Mouse (Mus musculus): Measurements from ENCODE around the gene Mms19.
"Not testable (repeated sequence)": the region's sequence is repeated elsewhere in the genome, so short reads cannot be mapped to it uniquely, and the experiment has no call there.

The Mms19 gene

GRCm38 (mm10) chr19:41934124-41934523 lies 46.8 kb downstream of the Mms19 start:
- no peak for DNase-seq (ENCODE audit: low read depth, low spot score)

DNA sequence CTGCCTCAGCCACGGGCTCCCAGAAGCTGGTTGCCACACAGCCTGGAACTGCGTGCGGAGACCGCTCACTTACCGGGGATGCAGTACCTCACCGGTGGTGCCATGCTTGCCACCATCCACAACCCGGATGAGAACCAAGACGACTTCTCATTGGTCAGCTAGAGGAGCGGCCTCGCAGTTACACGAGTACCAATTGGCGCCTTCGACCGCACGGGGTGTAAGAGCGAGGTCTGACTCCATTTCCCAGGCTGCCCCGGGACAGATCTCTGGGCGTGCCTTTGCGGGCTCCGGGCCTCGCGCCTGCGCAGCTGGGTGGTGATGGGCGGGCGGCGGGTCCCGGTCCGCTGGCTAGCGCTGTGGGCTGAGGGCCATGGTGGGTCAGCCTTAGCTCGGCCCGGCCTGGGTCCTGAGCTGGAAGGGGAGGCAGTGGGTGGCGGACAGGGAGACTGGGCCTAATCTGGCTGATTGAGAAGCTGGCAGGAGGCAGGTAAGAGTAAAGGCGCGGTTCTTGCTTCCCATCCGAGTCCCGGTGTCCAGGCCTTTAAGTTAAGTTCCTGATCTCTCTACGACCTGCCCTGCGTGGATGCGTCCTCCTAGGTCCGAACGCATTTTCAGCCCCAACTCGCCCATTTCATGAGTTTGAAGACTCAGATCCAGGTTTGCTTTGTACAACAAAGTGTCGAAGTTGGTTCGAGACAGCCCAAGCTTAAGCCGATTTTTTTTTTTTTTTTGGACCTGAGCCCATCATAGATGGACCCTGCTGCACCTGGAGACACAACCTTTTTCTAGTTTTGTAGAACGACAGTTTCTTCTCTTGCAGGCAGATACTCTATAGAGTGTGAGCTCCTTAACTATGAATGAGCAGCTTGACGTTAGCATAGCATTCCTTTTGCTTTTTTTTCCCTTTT lies 47.5 kb downstream of the Mms19 start, which contains the start of the genes Exosc1 and Zdhhc16:
Gene Exosc1, minus strand, starts transcription at position 245 of the 908 bp plus-strand sequence.
Gene Zdhhc16, plus strand, starts transcription at position 302 of the 908 bp plus-strand sequence.
- peak; percentile 98 for DNase-seq (ENCODE audit: low read depth, low spot score)

- DNase-seq (ENCODE audit: low read depth, low spot score) = peak; percentile 80
Observed at GRCm38 (mm10) chr19:41932686-41933085, 48.3 kb downstream of the Mms19 start.

GRCm38 (mm10) chr19:41920412-41921067 lies 60.4 kb downstream of the Mms19 start:
- DNase-seq (ENCODE audit: low read depth, low spot score) = no peak

DNA sequence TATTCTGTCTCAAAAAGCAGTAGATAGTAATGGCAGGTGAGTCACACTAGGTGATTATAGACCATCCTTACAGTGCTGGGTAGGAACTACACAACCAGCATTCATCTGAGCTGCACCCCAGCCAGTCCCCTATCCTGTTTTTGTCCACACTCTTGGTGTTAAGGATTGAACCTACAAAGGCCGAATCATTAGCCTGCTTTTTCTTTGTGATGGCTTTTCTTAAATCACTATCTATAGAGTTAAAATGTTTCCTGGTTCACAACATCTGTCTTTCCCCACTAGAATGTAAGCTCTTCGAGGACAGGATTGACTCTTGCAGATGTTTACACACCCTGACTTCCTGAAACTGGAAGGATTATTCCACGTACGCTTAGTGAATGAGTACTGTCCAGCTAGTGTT lies 61.5 kb downstream of the Mms19 start:
- no peak for DNase-seq (ENCODE audit: low read depth, low spot score)

DNA sequence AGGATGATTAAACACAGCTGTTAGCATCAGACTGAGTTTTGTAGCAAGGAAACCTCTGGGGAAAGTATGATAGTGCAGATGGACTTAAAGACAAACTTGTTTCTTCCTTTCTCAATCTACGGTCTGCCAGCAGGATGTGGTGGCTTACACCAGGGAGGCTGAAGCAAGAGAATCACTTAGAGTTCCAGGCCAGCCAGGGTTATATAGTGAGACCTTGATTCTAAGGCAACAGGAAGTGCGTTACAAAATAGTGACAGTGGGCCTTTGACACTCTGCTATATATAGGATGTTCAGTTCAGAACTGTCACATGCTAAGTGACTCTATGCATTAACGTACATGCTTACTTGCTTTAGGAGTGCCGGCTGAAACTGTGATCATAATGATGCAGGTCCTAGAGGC lies 64.1 kb downstream of the Mms19 start:
- no peak for DNase-seq (ENCODE audit: low read depth, low spot score)

DNA sequence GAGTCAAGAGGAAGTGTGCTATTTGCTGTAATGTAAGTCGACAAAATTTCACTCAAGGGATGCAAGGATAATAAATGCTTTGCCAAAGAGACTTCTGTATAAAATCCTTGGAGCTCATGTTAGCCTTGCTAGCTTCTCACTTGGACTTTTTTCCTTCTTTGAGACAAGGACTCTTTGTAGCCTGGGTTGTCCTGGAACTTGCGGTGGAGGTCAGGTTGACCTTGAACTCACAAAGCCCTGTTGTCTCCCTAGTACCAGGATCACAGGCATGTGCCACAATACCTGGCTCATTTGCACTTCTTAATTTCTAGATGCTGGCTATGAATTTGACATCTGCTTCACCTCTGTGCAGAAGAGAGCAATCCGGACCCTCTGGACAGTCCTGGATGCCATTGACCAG lies 65.7 kb downstream of the Mms19 start:
- no peak for DNase-seq (ENCODE audit: low read depth, low spot score)

DNA sequence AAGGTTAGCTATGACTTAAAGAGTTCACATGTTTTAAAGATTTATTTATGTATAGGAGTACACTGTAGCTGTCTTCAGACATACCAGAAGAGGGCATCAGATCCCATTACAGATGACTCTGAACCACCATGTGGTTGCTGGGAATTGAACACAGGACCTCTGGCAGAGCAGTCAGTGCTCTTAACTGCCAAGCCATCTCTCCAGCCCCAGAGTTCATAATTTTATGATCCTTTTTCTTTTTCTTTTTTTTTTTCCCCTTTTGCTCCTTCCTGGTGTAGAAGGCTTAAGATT lies 66.4 kb downstream of the Mms19 start:
- not testable (repeated sequence) for DNase-seq (ENCODE audit: low read depth, low spot score)

DNA sequence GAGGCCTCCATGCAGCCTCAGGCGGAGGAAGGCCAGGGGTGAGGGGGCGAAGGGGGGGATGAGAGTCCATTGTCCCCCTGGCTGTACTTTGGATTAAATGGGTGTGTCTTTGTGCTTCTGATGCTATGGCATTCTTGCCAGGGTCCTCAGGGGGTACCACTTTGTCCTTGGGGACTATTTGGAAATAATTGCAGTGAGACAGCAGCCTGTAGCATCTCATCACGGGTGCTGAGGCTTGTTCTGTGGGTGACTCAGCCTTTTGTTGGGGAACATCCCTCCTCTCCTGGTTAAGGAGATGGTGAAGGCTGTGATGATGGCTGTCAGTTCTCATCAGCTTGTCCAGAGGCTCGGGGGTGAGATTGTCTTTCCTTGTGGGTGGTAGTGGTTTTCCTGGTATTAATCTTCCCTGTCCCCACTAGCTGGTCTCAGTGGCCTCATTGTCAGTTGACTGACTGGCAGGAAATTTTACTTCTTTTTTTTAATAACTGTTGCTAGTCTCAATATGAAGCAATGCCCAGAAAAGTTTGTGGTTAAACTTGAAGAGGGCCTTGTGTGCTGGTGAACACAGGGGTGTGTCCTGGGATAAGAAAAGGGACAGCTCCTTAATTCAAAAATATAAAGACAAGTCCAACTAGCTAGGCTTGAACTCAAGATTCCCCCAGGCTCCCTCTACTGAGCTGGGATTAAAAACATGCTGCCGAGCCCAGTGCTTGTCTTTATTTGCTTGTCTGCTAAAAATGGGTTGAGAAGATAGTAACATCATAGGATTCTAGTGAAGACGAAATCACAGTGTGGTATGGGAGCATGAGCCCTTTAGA lies 67.0 kb downstream of the Mms19 start:
- DNase-seq (ENCODE audit: low read depth, low spot score) = no peak

DNA sequence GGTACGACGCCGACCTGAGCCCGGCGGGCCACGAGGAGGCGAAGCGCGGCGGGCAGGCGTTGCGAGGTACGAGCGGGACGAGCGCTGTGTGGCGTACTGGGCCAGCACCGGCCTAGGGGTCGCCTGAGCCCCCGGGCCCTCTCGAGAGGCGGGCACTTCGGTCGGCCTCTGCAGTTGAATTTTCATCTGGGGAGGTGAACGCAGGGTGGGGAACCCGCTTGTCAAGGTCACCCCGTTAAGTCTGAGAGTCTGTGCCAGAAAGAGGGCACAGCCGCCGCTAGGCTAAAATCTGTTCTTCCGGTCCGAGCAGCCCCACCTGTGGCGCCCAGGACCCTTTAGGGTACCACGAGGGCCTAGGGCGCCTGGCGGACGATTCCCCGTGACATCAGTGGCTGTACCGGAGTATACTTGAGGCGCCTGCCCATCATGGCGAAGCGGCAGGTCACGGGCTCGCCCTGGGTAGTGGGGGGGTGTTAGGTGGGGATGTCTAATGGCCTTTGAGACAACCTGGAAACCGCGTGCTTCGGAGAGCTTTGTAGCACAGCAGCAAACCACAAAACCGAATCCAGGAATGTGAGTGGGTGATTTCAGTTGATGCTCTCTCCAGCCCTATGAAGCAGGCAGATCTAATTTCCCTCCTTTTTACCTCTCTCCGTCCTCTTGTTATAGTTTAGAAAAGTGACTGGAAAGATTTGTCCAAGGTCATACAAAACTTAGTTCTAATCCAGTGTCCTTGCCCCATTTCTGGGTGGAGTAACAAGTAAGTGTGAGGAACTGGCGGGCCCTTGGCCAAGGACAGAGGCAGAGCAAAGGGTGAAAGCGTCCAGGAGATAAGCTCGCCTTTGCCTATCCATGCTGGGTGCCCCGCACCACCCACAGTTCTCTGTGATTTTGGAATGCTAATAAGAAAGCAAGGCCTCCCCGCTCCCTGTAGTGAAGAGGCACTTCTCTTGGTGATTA lies 68.6 kb downstream of the Mms19 start:
- peak; percentile 55 for DNase-seq (ENCODE audit: low read depth, low spot score)

GRCm38 (mm10) chr19:41911178-41912073 lies 69.5 kb downstream of the Mms19 start, which contains the start of gene Pgam1:
Gene Pgam1 (plus strand): TSS chr19:41911923.
- peak; percentile 99 for DNase-seq (ENCODE audit: low read depth, low spot score)

DNA sequence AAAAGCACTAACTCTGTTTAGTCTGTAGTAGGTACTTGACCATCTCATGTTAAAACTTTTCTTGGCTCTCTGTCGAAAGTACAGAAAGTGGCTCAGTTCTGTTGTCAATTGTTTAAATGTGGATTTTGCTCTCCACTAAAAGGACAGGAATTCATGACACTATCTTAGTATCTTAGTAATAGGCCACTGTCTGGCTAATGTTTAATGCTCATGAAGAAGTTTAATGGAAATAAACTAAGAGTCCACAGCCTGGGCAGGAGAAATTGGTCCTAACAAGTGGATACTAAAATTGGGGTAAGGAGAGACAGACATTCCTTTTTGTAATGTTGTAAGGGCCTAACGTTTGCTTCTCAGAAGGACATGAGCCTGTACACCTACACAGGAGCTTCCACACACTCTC lies 70.6 kb downstream of the Mms19 start:
- no peak for DNase-seq (ENCODE audit: low read depth, low spot score)

GRCm38 (mm10) chr19:41908736-41909135 lies 72.2 kb downstream of the Mms19 start:
- no peak for DNase-seq (ENCODE audit: low read depth, low spot score)

GRCm38 (mm10) chr19:41907079-41907760 lies 73.7 kb downstream of the Mms19 start:
- DNase-seq (ENCODE audit: low read depth, low spot score) = no peak

DNA sequence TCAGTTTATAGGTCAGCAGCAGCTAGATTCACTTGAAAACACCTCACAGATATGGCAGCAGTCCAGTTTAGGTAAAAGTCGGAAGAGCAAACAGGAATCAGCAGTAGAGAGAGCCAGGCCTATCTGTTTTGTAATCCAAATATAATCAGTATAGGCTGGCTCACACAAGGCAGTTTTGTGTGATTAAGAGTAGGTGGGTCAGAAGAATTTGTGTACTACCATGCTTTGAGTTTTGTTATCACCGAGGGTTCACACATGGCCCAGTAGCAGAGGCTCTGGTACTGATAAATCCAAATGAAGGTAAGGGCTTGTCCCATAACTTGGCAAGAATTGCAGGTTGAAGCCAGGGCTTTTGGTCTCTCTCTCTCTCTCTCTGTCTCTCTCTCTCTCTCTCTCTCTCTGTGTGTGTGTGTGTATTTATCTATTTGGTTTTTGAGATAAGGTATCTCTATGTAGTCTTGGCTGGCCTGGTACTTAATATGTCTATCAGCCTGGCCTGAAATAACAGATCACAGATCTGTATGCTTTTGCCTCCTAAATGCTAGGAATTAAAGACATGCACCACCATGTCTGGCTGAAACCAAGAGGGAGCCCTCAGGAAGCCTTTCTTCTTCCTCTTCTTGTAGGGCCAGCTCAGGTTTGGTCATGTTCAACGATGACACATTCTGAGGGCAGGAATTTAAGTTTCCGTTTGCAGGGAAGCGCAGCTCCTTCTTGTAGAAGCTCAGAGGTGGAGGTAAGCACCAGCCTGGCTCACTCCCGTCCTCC lies 74.5 kb downstream of the Mms19 start:
- DNase-seq (ENCODE audit: low read depth, low spot score) = no peak

- DNase-seq (ENCODE audit: low read depth, low spot score) = no peak
Observed at GRCm38 (mm10) chr19:41905246-41905645, 75.7 kb downstream of the Mms19 start.

DNA sequence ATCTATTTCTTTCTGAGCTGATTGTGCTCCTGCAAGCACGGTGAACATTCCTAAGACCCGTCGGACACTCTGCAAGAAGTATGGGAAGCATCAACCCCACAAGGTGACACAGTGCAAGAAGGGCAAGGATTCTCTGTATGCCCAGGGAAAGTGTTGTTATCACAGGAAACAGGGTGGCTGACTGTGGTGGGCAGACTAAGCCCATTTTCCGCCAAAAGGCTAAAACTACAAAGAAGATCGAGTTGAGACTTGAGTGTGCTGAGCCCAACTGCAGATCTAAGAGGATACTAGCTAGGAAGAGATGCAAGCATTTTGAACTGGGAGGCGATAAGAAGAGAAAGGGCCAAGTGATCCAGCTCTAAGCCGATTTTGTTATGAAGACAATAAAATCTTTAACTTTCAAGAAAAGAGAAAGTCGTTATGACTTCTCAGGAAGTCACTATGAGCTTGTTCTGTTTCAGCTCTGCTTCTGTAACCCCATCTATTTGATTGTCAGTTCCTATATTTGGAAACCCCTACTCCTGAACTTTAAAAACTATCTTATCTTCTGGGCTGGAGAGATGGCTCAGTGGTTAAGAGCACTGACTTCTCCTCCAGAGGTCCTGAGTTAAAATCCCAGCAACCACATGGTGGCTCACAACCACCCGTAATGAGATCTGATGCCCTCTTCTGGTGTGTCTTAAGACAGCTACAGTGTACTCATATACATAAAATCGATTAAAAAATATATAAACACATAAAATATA lies 77.9 kb downstream of the Mms19 start:
- DNase-seq (ENCODE audit: low read depth, low spot score) = no peak

DNA sequence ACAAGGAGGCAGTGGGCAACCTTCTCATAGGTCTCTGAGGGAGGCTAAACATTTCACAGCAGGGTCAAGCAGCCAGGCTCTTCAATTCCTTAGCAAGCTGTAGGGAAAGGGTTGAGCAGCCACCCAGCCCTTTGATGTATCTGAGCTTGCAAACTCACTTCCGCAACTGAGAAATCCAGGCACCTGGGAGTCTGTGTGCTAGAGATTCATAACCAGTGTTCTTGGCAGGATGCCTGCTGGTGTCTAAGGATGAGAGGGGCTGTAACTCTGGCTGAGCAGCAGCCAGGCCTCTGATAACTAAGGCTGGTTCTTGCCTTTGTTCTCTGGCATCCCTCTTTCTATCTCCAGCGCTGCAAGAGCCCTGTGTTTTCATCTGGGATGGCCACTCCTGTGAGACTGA lies 79.3 kb downstream of the Mms19 start:
- DNase-seq (ENCODE audit: low read depth, low spot score) = peak; percentile 37
